In genomic region chr1:62850990-62851940, GRCm38 (mm10) we compare ENCODE assay signal across 16 mouse cellular contexts.
A peak's percentile ranks its signal among the peaks of the same experiment; 100 is the strongest.
DNase-seq lines count a peak whose midpoint lies in the region; ATAC-seq and TF ChIP-seq lines count a peak whose summit lies in the region.
"Had no signal": no experiment of that assay in that cellular context is flagged by ENCODE, and none has a peak within 500 bp of the region (broad histone marks: within the 10 kb centered on the region; RNA-seq: fewer than 3 reads in every experiment).

No protein-coding gene starts in this region.

- no peaks in the 10 kb centered on the region for H3K4me1 ChIP-seq in hindbrain, embryonic 11.5 days (replicated peaks; ENCODE audit: control insufficient read depth, insufficient read depth, low read length)
- no peaks in the 10 kb centered on the region for H3K4me1 ChIP-seq in hindbrain, postnatal 0 days (ENCODE audit: insufficient read depth, low read length)
- H3K4me1 ChIP-seq in limb, embryonic 14.5 days (ENCODE audit: control insufficient read depth, insufficient read depth, low read length): peaks cover 9% of the 10 kb centered on the region; the same call in 1 of the 2 replicates
- H3K4me1 ChIP-seq in neural tube, embryonic 11.5 days (ENCODE audit: control insufficient read depth, insufficient read depth, low read length): peaks cover 12% of the 10 kb centered on the region
- H3K4me1 ChIP-seq in liver, postnatal 0 days (ENCODE audit: insufficient read depth): no peaks in the 10 kb centered on the region
- H3K4me1 ChIP-seq: liver, embryonic 13.5 days; stomach, embryonic 15.5 days had no signal

- no peaks in the 10 kb centered on the region for H3K36me3 ChIP-seq in hindbrain, embryonic 11.5 days (ENCODE audit: control insufficient read depth, insufficient read depth, low read length)
- no peaks in the 10 kb centered on the region for H3K36me3 ChIP-seq in hindbrain, postnatal 0 days (ENCODE audit: insufficient read depth, low read length)
- no peaks in the 10 kb centered on the region for H3K36me3 ChIP-seq in limb, embryonic 14.5 days (ENCODE audit: control insufficient read depth, insufficient read depth, low read length)
- no peaks in the 10 kb centered on the region for H3K36me3 ChIP-seq in neural tube, embryonic 11.5 days (ENCODE audit: control insufficient read depth, insufficient read depth, low read length)
- H3K36me3 ChIP-seq in liver, postnatal 0 days (replicated peaks; ENCODE audit: insufficient read depth, low read length): no peaks in the 10 kb centered on the region
- H3K36me3 ChIP-seq: embryonic facial prominence, embryonic 12.5 days; heart, embryonic 12.5 days; liver, embryonic 13.5 days; stomach, embryonic 15.5 days had no signal

- no peak overlapping the region for H3K27ac ChIP-seq in hindbrain, embryonic 11.5 days (ENCODE audit: low read depth, low read length)
- H3K27ac ChIP-seq in hindbrain, postnatal 0 days: no peak overlapping the region
- no peak overlapping the region for H3K27ac ChIP-seq in limb, embryonic 14.5 days (replicated peaks; ENCODE audit: low read depth, low read length)
- peak overlapping the region; percentile 78 for H3K27ac ChIP-seq in neural tube, embryonic 11.5 days (ENCODE audit: low read depth, low read length)
- no peak overlapping the region for H3K27ac ChIP-seq in liver, postnatal 0 days (ENCODE audit: low read depth)
- H3K27ac ChIP-seq: embryonic facial prominence, embryonic 12.5 days; liver, embryonic 13.5 days; macrophage; stomach, embryonic 15.5 days had no signal

- no peak overlapping the region for H3K9ac ChIP-seq in hindbrain, embryonic 11.5 days (ENCODE audit: low read depth, low read length)
- H3K9ac ChIP-seq in hindbrain, postnatal 0 days (replicated peaks; ENCODE audit: low read length): no peak overlapping the region
- H3K9ac ChIP-seq in limb, embryonic 14.5 days (ENCODE audit: low read depth, low read length, severe bottlenecking): 0 out of 2 replicates have a peak overlapping the region, but pooled peaks have one; percentile 21
- peak overlapping the region; percentile 26; the same call in 1 of the 2 replicates for H3K9ac ChIP-seq in neural tube, embryonic 11.5 days (ENCODE audit: low read length)
- no peak overlapping the region for H3K9ac ChIP-seq in liver, postnatal 0 days (replicated peaks)
- H3K9ac ChIP-seq: embryonic facial prominence, embryonic 12.5 days; heart, embryonic 12.5 days; liver, embryonic 13.5 days; stomach, embryonic 15.5 days had no signal

- DNase-seq in hindbrain, embryonic 11.5 days (ENCODE audit: low spot score): peak; percentile 41
- DNase-seq in hindbrain, postnatal 0 days (ENCODE audit: low spot score): no peak
- DNase-seq in embryo, embryonic 10 days (ENCODE audit: low spot score): peak; percentile 61
- no peak for DNase-seq in limb, embryonic 14.5 days (ENCODE audit: low spot score)
- DNase-seq in neural tube, embryonic 11.5 days (ENCODE audit: low spot score): peak; percentile 70
- DNase-seq in liver, postnatal 0 days: no peak
- DNase-seq in frontal cortex, adult 2 months (ENCODE audit: extremely low spot score in 1 of 2, low spot score in 1 of 2): no peak
- DNase-seq in adrenal gland, postnatal 36 days: no peak
- DNase-seq: cerebellum, adult 18-20 months; gastrocnemius, postnatal 25 days; liver, embryonic 13.5 days; thymus, postnatal 4 days had no signal

- 29% methylated on average over 8 of the region's 8 CpGs for WGBS in hindbrain, embryonic 11.5 days
- 31% methylated on average over 8 of the region's 8 CpGs for whole genome bisulfite sequencing in hindbrain, postnatal 0 days
- 30% methylated on average over 8 of the region's 8 CpGs for WGBS in limb, embryonic 14.5 days
- 6% methylated on average over 8 of the region's 8 CpGs for WGBS in neural tube, embryonic 11.5 days
- 53% methylated on average over 8 of the region's 8 CpGs for WGBS in liver, postnatal 0 days (ENCODE audit: insufficient replicate concordance)

- no peaks in the 10 kb centered on the region for H3K27me3 ChIP-seq in hindbrain, embryonic 11.5 days (ENCODE audit: control insufficient read depth, insufficient read depth, low read length)
- no peaks in the 10 kb centered on the region for H3K27me3 ChIP-seq in hindbrain, postnatal 0 days (ENCODE audit: insufficient read depth, low read length)
- H3K27me3 ChIP-seq in limb, embryonic 14.5 days (ENCODE audit: control insufficient read depth, insufficient read depth, low read length): no peaks in the 10 kb centered on the region
- H3K27me3 ChIP-seq in neural tube, embryonic 11.5 days (ENCODE audit: control insufficient read depth, insufficient read depth, low read length): no peaks in the 10 kb centered on the region
- no peaks in the 10 kb centered on the region for H3K27me3 ChIP-seq in liver, postnatal 0 days (ENCODE audit: insufficient read depth, low read length)
- H3K27me3 ChIP-seq: embryonic facial prominence, embryonic 12.5 days; heart, embryonic 12.5 days; liver, embryonic 13.5 days; stomach, embryonic 15.5 days had no signal

- H3K4me3 ChIP-seq in hindbrain, embryonic 11.5 days (ENCODE audit: low read depth, low read length): no peak overlapping the region
- no peak overlapping the region for H3K4me3 ChIP-seq in hindbrain, postnatal 0 days (ENCODE audit: low read length)
- no peak overlapping the region for H3K4me3 ChIP-seq in limb, embryonic 14.5 days (replicated peaks; ENCODE audit: low read length)
- H3K4me3 ChIP-seq in neural tube, embryonic 11.5 days (ENCODE audit: low read depth, low read length): no peak overlapping the region
- H3K4me3 ChIP-seq in liver, postnatal 0 days (ENCODE audit: low read depth, low read length): no peak overlapping the region
- H3K4me3 ChIP-seq: embryonic facial prominence, embryonic 12.5 days; heart, embryonic 12.5 days; liver, embryonic 13.5 days; stomach, embryonic 15.5 days had no signal

- no peaks in the 10 kb centered on the region for H3K9me3 ChIP-seq in hindbrain, embryonic 11.5 days (ENCODE audit: control insufficient read depth, low read length)
- H3K9me3 ChIP-seq in hindbrain, postnatal 0 days (ENCODE audit: low read length): no peaks in the 10 kb centered on the region
- no peaks in the 10 kb centered on the region for H3K9me3 ChIP-seq in limb, embryonic 14.5 days (ENCODE audit: control insufficient read depth, low read length)
- H3K9me3 ChIP-seq in neural tube, embryonic 11.5 days (ENCODE audit: control insufficient read depth, low read length): no peaks in the 10 kb centered on the region
- H3K9me3 ChIP-seq in liver, postnatal 0 days (ENCODE audit: low read length): no peaks in the 10 kb centered on the region
- H3K9me3 ChIP-seq: embryonic facial prominence, embryonic 12.5 days; heart, embryonic 12.5 days; liver, embryonic 13.5 days; stomach, embryonic 15.5 days had no signal

- TF ChIP-seq POLR2A in limb, embryonic 14.5 days (IDR thresholded peaks at IDR 0.05; ENCODE audit: borderline replicate concordance, extremely low read depth, insufficient read depth, insufficient read length): no peak

- TF ChIP-seq CTCF in hindbrain, postnatal 0 days (IDR thresholded peaks at IDR 0.05; ENCODE audit: low read depth): no peak
- no peak for TF ChIP-seq CTCF in liver, postnatal 0 days (IDR thresholded peaks at IDR 0.05; ENCODE audit: low read depth)

- ATAC-seq in hindbrain, embryonic 11.5 days (ENCODE audit: low FRiP score): no peak
- ATAC-seq in hindbrain, postnatal 0 days: no peak
- no peak for ATAC-seq in limb, embryonic 14.5 days (ENCODE audit: low FRiP score, low read depth)
- ATAC-seq in neural tube, embryonic 11.5 days (ENCODE audit: insufficient read depth, low FRiP score, low TSS enrichment): peak; percentile 92
- no peak for ATAC-seq in liver, postnatal 0 days

- no peak for TF ChIP-seq EP300 in liver, postnatal 0 days (IDR thresholded peaks at IDR 0.05; ENCODE audit: low read depth)

- H3K4me2 ChIP-seq in hindbrain, embryonic 11.5 days (replicated peaks; ENCODE audit: low read depth, low read length): no peak overlapping the region
- no peak overlapping the region for H3K4me2 ChIP-seq in hindbrain, postnatal 0 days (ENCODE audit: low read depth, low read length)
- H3K4me2 ChIP-seq in limb, embryonic 14.5 days (replicated peaks; ENCODE audit: low read depth, low read length, severe bottlenecking): no peak overlapping the region
- 0 out of 2 replicates have a peak overlapping the region, but pooled peaks have one; percentile 5 for H3K4me2 ChIP-seq in neural tube, embryonic 11.5 days (ENCODE audit: low read depth)
- H3K4me2 ChIP-seq in liver, postnatal 0 days (ENCODE audit: low read depth, low read length): no peak overlapping the region
- H3K4me2 ChIP-seq: embryonic facial prominence, embryonic 12.5 days; heart, embryonic 12.5 days; liver, embryonic 13.5 days; stomach, embryonic 15.5 days had no signal

Comparison
In these comparisons a context has a peak if more than half of its experiments do, and no peak if none do; other contexts are left out.
1. DNase-seq: peak in hindbrain, embryonic 11.5 days (single experiment), embryo, embryonic 10 days (single experiment) and neural tube, embryonic 11.5 days (single experiment); none in hindbrain, postnatal 0 days (single experiment), limb, embryonic 14.5 days (single experiment), liver, postnatal 0 days (single experiment), frontal cortex, adult 2 months (0 of 2) and adrenal gland, postnatal 36 days (0 of 2).
2. H3K9ac ChIP-seq: peak in limb, embryonic 14.5 days (single experiment) and neural tube, embryonic 11.5 days (single experiment); none in hindbrain, embryonic 11.5 days (single experiment), hindbrain, postnatal 0 days (single experiment) and liver, postnatal 0 days (single experiment).